Mouse (Mus musculus) midbrain, embryonic 14.5 days (tissue): Measurements from ENCODE around the gene Fbxw7. TPM values are rescaled to one million over a fixed set of nuclear protein-coding genes. Genes with fewer than 3 reads are reported as not detected.

Experiments used
- ATAC-seq: fragments of 200-750 bp; cut with Nextera tagmentation; 2 replicates; pipeline ENCODE4 v1.8.0; 2017; ENCODE audit warnings: moderate number of reproducible peaks, moderate library complexity; ENCODE audit not compliant: low FRiP score, low TSS enrichment
- DNase-seq: peaks from one replicate; pipeline ENCODE4 v3.0.0-alpha.2; 2015
- H3K27ac ChIP-seq: fragments of 300-500 bp; sonication (generic); replicated peaks from 2 replicates; pipeline ENCODE4 v1.5.1; 2014; ENCODE audit warnings: mild to moderate bottlenecking, low read depth, low read length, moderate library complexity
- H3K27me3 ChIP-seq: fragments of 300-500 bp; sonication (generic); 2 replicates; pipeline ENCODE4 v1.6.1; 2014; ENCODE audit warnings: low read length, control low read depth, mixed read lengths; ENCODE audit not compliant: control insufficient read depth, insufficient read depth
- H3K36me3 ChIP-seq: fragments of 300-500 bp; sonication (generic); 2 replicates; pipeline ENCODE4 v1.6.1; 2014; ENCODE audit warnings: low read length, control low read depth; ENCODE audit not compliant: control insufficient read depth, insufficient read depth
- H3K4me1 ChIP-seq: fragments of 300-500 bp; sonication (generic); 2 replicates; pipeline ENCODE4 v1.6.1; 2014; ENCODE audit warnings: mild to moderate bottlenecking, antibody characterized with exemption, low read length, control low read depth; ENCODE audit not compliant: control insufficient read depth, insufficient read depth
- H3K4me2 ChIP-seq: fragments of 300-500 bp; sonication (generic); 2 replicates; pipeline ENCODE4 v1.6.1; 2014; ENCODE audit warnings: mild to moderate bottlenecking, low read length, moderate library complexity
- H3K4me3 ChIP-seq: fragments of 300-500 bp; sonication (generic); replicated peaks from 2 replicates; pipeline ENCODE4 v1.5.1; 2014; ENCODE audit warnings: low read depth, low read length
- H3K9ac ChIP-seq: fragments of 300-500 bp; sonication (generic); replicated peaks from 2 replicates; pipeline ENCODE4 v1.6.1; 2014; ENCODE audit warnings: mild to moderate bottlenecking, low read length, moderate library complexity
- H3K9me3 ChIP-seq: fragments of 300-500 bp; sonication (generic); 2 replicates; pipeline ENCODE4 v1.6.1; 2016; ENCODE audit warnings: low read length, control low read depth, mixed read lengths; ENCODE audit not compliant: control insufficient read depth
- WGBS: fragments of 180-500 bp; shearing (Covaris S2); extraction: QIAGEN DNeasy Blood & Tissue Kit; methylation state at CpG from one replicate; pipeline ENCODE4 v1.1.7; 2014; 5-methylcytosine and 5-hydroxymethylcytosine counted together
- polyA plus RNA-seq: library from polyadenylated mRNA; unstranded; fragments of >200 nt; fragmentation: Nextera tagmentation; extraction: Ambion mirVana; gene quantifications from 2 replicates; pipeline ENCODE4 v1.2.1, GENCODE M21; 2014

Fbxw7 gene
- polyA plus RNA-seq, 1 experiment from 2014 or later = 24.7 TPM

GRCm38 (mm10) chr3:84839499-84839898, 24.4 kb downstream of the Fbxw7 start:
- Histone ChIP-seq H3K36me3 (no peaks in the 10 kb centered on the region), H3K9ac (no peak overlapping the region), H3K9me3 (no peaks in the 10 kb centered on the region), H3K4me1 (no peaks in the 10 kb centered on the region), H3K4me3 (no peak overlapping the region), H3K27ac (no peak overlapping the region), H3K27me3 (no peaks in the 10 kb centered on the region), H3K4me2 (no peak overlapping the region)
- ATAC-seq = no peak
- no peak for DNase-seq
- WGBS = 85% methylated on average over 5 of the region's 5 CpGs

GRCm38 (mm10) chr3:84841271-84841670, 26.2 kb downstream of the Fbxw7 start:
- 89% methylated on average over 4 of the region's 4 CpGs for WGBS
- Histone ChIP-seq H3K36me3 (no peaks in the 10 kb centered on the region), H3K4me2 (no peak overlapping the region), H3K4me1 (no peaks in the 10 kb centered on the region), H3K27ac (no peak overlapping the region), H3K9ac (no peak overlapping the region), H3K27me3 (no peaks in the 10 kb centered on the region), H3K9me3 (no peaks in the 10 kb centered on the region), H3K4me3 (no peak overlapping the region)
- ATAC-seq (no peak), DNase-seq (no peak)

DNA sequence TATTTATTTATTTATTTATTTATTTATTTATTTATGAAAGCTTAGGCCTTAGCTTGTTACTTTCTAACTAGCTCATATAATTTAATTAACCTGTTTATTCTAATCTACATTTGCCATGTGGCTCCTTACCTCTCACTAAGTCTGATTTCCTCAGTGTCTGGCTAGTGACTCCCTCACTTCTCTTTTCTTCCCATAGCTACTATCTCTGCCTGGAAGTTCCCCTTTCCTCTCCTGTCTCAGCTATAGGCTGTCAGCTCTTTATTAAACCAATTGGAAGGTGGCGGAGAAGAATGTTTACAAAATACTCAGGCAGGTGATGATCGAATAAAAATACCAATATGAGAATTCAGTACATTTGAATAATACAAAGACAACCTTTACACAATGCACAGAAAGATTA, 27.7 kb downstream of the Fbxw7 start:
- 93% methylated on average over 2 of the region's 2 CpGs for WGBS
- no peaks in the 10 kb centered on the region for H3K9me3 ChIP-seq
- no peak overlapping the region for H3K4me3 ChIP-seq
- no peaks in the 10 kb centered on the region for H3K27me3 ChIP-seq
- H3K36me3 ChIP-seq = no peaks in the 10 kb centered on the region
- no peaks in the 10 kb centered on the region for H3K4me1 ChIP-seq
- ATAC-seq (no peak), DNase-seq (no peak)
- no peak overlapping the region for H3K9ac ChIP-seq
- H3K4me2 ChIP-seq = no peak overlapping the region
- H3K27ac ChIP-seq = no peak overlapping the region

DNA sequence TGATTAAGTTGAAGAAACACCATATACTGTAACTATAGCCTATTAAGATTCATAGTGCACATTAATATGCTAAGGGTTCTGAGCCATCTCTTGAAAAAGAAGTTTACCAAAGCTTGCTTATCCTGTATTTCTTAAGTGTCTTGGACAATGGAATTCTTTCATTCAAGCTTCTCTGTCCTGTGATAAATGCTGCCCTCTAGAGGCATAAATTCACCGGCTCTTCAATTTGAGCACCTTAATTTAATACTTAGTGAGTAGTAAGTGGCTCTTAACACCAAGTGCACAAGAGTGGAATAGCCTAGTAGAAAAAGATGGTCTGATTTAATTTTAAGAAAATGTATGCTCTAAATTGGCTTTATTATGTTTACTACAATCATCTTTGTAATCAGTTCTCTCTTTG, 28.5 kb downstream of the Fbxw7 start:
- DNase-seq (peak; percentile 89), ATAC-seq (no peak)
- H3K4me1 ChIP-seq = no peaks in the 10 kb centered on the region
- H3K4me2 ChIP-seq = no peak overlapping the region
- no peak overlapping the region for H3K27ac ChIP-seq
- WGBS = 48% methylated on average over 1 of the region's 1 CpGs
- H3K27me3 ChIP-seq = no peaks in the 10 kb centered on the region
- no peaks in the 10 kb centered on the region for H3K36me3 ChIP-seq
- no peak overlapping the region for H3K9ac ChIP-seq
- H3K4me3 ChIP-seq = no peak overlapping the region
- H3K9me3 ChIP-seq = no peaks in the 10 kb centered on the region

DNA sequence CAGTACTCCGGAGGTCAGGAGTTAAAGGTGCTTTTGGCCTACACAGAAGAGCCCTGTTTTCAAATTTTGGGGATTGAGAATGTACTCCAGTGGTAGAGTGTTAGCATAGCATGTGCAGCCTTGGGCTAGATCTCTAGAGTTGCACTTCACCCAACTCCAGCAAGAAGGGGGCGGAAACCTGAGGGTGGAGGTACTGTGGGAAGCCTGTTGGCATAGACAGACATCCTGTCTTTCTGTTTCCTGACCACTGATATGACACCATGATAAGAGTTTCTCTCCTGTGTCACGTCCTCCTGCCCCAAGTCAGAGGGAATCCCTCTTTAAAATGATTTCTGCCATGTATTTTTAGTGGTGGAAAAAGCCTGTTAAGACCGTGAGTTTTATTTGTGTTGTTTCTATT, 33.7 kb downstream of the Fbxw7 start:
- WGBS = 80% methylated on average over 4 of the region's 4 CpGs
- no peak for ATAC-seq

DNA sequence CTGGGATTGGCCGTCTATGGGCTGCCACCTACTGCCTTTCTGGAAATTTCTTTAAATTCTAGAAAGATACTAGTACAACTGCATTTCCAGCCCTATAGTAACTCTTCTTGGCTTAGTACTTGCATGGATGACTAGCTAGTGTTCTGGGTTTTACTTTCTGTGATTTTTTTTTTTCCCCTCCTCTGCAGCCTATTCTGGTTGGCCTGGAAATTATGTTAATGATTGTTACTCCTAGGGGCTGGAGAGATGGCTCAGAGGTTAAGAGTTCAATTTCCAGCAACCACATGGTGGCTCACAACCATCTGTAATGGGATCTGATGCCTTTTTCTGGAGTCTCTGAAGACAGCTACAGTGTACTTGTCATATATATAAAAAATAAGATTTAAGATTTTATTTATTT, 35.4 kb downstream of the Fbxw7 start:
- Histone ChIP-seq H3K4me3 (no peak overlapping the region), H3K9me3 (no peaks in the 10 kb centered on the region), H3K4me1 (no peaks in the 10 kb centered on the region), H3K9ac (no peak overlapping the region), H3K4me2 (no peak overlapping the region), H3K27ac (no peak overlapping the region), H3K36me3 (no peaks in the 10 kb centered on the region), H3K27me3 (no peaks in the 10 kb centered on the region)
- DNase-seq (no peak), ATAC-seq (no peak)
- 88% methylated on average over 1 of the region's 1 CpGs for WGBS

More for the DNA sequence above, 33.7 kb downstream of the Fbxw7 start:
- H3K9ac ChIP-seq = no peak overlapping the region
- no peak overlapping the region for H3K4me2 ChIP-seq
- H3K36me3 ChIP-seq = no peaks in the 10 kb centered on the region
- no peak for DNase-seq
- H3K9me3 ChIP-seq = no peaks in the 10 kb centered on the region
- H3K27me3 ChIP-seq = no peaks in the 10 kb centered on the region
- no peak overlapping the region for H3K4me3 ChIP-seq
- H3K27ac ChIP-seq = no peak overlapping the region
- H3K4me1 ChIP-seq = no peaks in the 10 kb centered on the region

DNA sequence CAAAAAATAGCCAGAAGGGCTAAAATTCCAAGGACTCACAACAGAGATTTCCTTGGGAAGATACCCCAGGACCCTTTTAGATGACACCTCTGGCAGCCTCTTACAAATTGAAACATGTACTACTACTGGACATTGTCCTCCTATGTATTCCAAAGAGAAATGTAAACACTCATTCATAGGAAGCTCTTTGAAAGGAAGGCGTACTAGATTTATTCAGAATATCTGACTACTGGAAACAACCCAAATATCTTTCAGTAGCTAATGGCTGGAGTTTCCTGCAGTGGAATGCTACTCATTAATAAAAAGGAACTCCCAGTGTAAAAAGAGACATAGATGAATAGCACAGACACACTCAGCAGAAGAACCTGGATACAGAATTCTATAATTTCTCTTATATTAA, 36.7 kb downstream of the Fbxw7 start:
- H3K9ac ChIP-seq = no peak overlapping the region
- no peak for DNase-seq
- H3K27ac ChIP-seq = no peak overlapping the region
- H3K9me3 ChIP-seq = no peaks in the 10 kb centered on the region
- H3K36me3 ChIP-seq = no peaks in the 10 kb centered on the region
- no peaks in the 10 kb centered on the region for H3K4me1 ChIP-seq
- no peak overlapping the region for H3K4me3 ChIP-seq
- no peak for ATAC-seq
- H3K4me2 ChIP-seq = no peak overlapping the region
- H3K27me3 ChIP-seq = no peaks in the 10 kb centered on the region
- 89% methylated on average over 1 of the region's 1 CpGs for WGBS

DNA sequence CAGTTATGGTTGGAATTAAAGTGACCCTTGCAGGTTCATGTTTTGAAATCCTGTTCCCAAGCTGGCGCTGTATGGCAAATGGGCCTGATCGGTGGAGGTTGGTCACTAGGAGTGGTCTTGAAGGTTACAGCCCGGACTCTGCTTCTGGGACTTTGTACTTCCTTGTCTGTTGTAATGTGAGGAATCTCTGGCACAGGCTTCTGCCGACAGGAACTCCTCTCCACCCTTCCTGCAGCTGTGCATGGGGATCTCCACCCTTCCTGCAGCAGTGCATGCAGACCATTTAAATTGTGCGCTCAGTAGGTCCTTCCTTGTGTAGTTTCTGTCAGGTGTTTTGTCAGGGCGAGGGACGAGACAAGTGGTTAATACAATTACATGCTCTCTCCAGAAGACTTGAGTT, 37.8 kb downstream of the Fbxw7 start:
- H3K9me3 ChIP-seq = no peaks in the 10 kb centered on the region
- H3K9ac ChIP-seq = no peak overlapping the region
- no peak for DNase-seq
- no peak overlapping the region for H3K27ac ChIP-seq
- H3K4me3 ChIP-seq = no peak overlapping the region
- H3K4me1 ChIP-seq = no peaks in the 10 kb centered on the region
- H3K27me3 ChIP-seq = no peaks in the 10 kb centered on the region
- WGBS = 90% methylated on average over 7 of the region's 7 CpGs
- no peaks in the 10 kb centered on the region for H3K36me3 ChIP-seq
- H3K4me2 ChIP-seq = no peak overlapping the region
- ATAC-seq = no peak

DNA sequence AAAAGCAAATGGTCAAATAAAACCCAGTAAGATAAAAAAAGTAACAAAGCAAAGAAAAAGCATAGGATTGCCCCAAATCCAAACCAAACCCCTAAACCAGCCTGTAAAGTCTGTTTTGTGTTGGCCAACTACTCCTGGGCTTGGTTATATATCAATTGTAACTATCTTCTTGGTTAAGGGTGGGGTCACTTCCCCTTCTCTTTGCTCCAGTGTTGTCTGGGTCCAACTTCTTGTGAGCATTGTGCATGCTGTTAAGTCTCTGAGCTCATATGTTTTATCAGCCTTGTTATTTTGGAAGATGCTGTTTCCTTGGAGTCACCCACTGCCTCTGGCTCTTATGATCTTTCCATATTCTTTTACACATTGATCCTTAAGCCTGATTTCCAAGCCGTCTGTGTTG, 39.4 kb downstream of the Fbxw7 start:
- Histone ChIP-seq H3K4me3 (no peak overlapping the region), H3K27ac (no peak overlapping the region), H3K4me2 (no peak overlapping the region), H3K9ac (no peak overlapping the region), H3K9me3 (no peaks in the 10 kb centered on the region), H3K27me3 (no peaks in the 10 kb centered on the region), H3K4me1 (no peaks in the 10 kb centered on the region), H3K36me3 (no peaks in the 10 kb centered on the region)
- WGBS = 79% methylated on average over 1 of the region's 1 CpGs
- ATAC-seq (no peak), DNase-seq (no peak)
